Mouse (Mus musculus): ENCODE measurements around the gene Ldb2.

- TF ChIP-seq CEBPB (IDR thresholded peaks at IDR 0.05; ENCODE audit: low read depth) (no peak), CTCF (IDR thresholded peaks at IDR 0.05; ENCODE audit: control insufficient read depth, insufficient read depth, insufficient read length) (no peak)
Observed at GRCm38 (mm10) chr5:44627487-44627886, 172.0 kb downstream of the Ldb2 start.
